ENCODE assay signal across 22 mouse cellular contexts in genomic region chr9:60612260-60612659, GRCm38 (mm10).
"Had no signal": no experiment of that assay in that cellular context is flagged by ENCODE, and none has a peak within 500 bp of the region (broad histone marks: within the 10 kb centered on the region; RNA-seq: fewer than 3 reads in every experiment).

No protein-coding gene starts in this region.

- H3K9ac ChIP-seq: forebrain, postnatal 0 days; heart, embryonic 13.5 days; heart, embryonic 15.5 days; hindbrain, embryonic 13.5 days; hindbrain, embryonic 15.5 days; kidney, embryonic 15.5 days; limb, embryonic 13.5 days had no signal

- H3K4me2 ChIP-seq: heart, embryonic 11.5 days; heart, embryonic 13.5 days; heart, embryonic 15.5 days; hindbrain, embryonic 13.5 days; hindbrain, embryonic 15.5 days; kidney, embryonic 15.5 days; limb, embryonic 13.5 days had no signal

- H3K9me3 ChIP-seq: heart, embryonic 13.5 days; heart, embryonic 15.5 days; hindbrain, embryonic 13.5 days; hindbrain, embryonic 15.5 days; kidney, embryonic 15.5 days; limb, embryonic 13.5 days had no signal

- ATAC-seq: forebrain, postnatal 0 days; hindbrain, postnatal 0 days; intestine, embryonic 16.5 days had no signal

- H3K27ac ChIP-seq: heart, adult 2 months; heart, embryonic 13.5 days; heart, embryonic 15.5 days; hindbrain, embryonic 13.5 days; hindbrain, embryonic 15.5 days; hindbrain, postnatal 0 days; kidney, embryonic 15.5 days; kidney, postnatal 0 days; limb, embryonic 13.5 days had no signal

- H3K4me3 ChIP-seq: heart, adult 2 months; heart, embryonic 13.5 days; heart, embryonic 15.5 days; hindbrain, embryonic 13.5 days; hindbrain, embryonic 15.5 days; kidney, embryonic 15.5 days; limb, embryonic 13.5 days had no signal

- DNase-seq: forebrain, postnatal 0 days; gastrocnemius, postnatal 14 days; gastrocnemius, postnatal 36 days; heart, adult 2 months; heart, postnatal 14 days; heart, postnatal 36 days; kidney, adult 11 months; kidney, adult 2 months; kidney, adult 9 months; kidney, postnatal 14 days; kidney, postnatal 36 days; left cerebral cortex, postnatal 4 days had no signal

- H3K27me3 ChIP-seq: heart, embryonic 13.5 days; heart, embryonic 15.5 days; hindbrain, embryonic 13.5 days; hindbrain, embryonic 15.5 days; kidney, embryonic 15.5 days; limb, embryonic 13.5 days had no signal

- H3K36me3 ChIP-seq: heart, embryonic 13.5 days; heart, embryonic 15.5 days had no signal

- H3K4me1 ChIP-seq: hindbrain, embryonic 13.5 days had no signal
